Mouse (Mus musculus): ENCODE measurements around the gene Efna1.
A peak's percentile ranks its signal among the peaks of the same experiment; 100 is the strongest.

The Efna1 gene

DNA sequence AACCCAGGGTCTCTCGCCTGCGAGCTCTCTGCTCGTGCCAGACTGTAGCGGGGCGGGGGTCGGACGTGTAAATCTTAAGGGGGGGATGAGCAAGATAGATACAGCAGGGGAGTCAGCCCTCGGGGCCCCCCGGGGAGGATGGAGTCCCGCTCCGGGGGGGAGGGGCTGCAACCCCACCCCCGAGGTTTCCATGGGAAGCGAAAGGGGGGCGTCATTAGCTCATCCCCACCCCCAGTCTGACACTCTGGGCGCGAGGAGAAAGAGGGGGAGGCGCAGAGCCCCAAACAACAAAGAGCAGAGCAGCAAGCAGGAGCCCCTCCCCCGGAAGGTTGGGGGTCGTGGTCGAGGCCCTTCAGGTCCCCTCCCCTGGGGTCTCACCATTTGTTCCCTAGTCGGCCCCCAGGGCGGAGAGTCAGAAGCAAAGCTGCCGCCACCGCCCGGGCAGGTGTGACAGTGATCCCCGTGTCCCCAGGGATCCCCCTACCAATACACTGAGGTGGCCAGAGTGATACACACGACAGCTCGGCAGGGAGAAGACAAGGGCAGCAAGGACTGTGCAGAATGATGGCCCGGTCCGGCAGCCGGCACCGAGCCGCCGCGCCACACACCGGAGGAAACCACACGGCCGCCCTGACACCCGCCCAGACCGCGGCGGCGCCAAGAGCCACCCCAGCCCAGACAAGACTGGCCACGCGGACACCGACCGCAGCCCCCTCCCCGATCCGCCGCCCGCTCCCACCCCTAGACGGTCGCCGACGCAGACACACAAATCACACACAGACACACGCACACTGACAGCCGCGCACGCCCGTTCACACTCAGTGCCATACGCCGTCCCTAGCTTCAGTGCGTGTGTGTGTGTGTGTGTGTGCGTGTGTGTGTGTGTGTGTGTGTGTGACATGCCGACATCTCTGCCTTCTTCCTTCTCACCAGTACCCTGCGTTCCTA lies 40.5 kb upstream of the Efna1 start:
- Histone ChIP-seq H3K27me3 (ENCODE audit: insufficient read depth, low read length) (peaks cover 70% of the 10 kb centered on the region), H3K36me3 (ENCODE audit: insufficient read depth, low read length) (no peaks in the 10 kb centered on the region), H3K4me3 (replicated peaks; ENCODE audit: low read length) (peak overlapping the region; percentile 84), H3K4me1 (replicated peaks; ENCODE audit: low read depth, low read length) (peaks cover 71% of the 10 kb centered on the region), H3K9me3 (ENCODE audit: low read length) (no peaks in the 10 kb centered on the region)
- TF ChIP-seq POU5F1 (IDR thresholded peaks at IDR 0.05; ENCODE audit: borderline replicate concordance, low read length) (no peak), CTCF (conservative IDR thresholded peaks at IDR 0.05; ENCODE audit: low read length) (no peak), NANOG (IDR thresholded peaks at IDR 0.05; ENCODE audit: borderline replicate concordance, low read length) (no peak)

DNA sequence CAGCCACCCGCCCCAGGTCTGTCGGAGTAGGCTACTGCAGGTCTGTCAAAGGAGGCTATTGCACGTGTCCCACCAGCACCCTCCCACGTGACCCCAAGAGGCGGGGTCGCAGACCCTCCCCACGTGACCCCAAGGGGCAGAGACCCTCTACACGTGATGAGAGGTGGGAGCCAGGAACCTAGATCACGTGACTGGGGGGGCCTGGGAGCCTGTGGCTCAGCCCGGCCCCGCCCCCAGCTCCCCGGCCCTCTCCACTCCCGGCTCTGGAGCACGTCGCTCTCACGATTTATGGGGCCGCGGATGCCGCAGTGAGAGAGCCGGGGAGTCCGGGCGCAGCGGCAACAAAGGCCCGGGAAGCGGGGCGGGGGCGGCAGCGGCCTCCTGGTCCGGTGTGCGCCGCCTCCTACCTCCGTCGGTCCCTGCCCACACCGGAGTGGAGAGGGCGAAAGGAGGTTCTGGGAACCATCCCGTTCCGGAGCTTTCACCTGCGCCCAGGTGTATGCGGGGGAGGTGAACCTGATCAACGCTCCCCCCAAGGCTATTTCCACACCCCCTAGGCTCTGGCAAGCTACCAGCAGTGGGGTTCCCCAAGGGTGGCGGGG lies 39.7 kb upstream of the Efna1 start:
- Histone ChIP-seq H3K9me3 (ENCODE audit: low read length) (no peaks in the 10 kb centered on the region), H3K27me3 (ENCODE audit: insufficient read depth, low read length) (peaks cover 72% of the 10 kb centered on the region), H3K36me3 (ENCODE audit: insufficient read depth, low read length) (no peaks in the 10 kb centered on the region), H3K4me3 (replicated peaks; ENCODE audit: low read length) (peak overlapping the region; percentile 84), H3K4me1 (replicated peaks; ENCODE audit: low read depth, low read length) (peaks cover 75% of the 10 kb centered on the region)
- TF ChIP-seq POU5F1 (IDR thresholded peaks at IDR 0.05; ENCODE audit: borderline replicate concordance, low read length) (no peak), NANOG (IDR thresholded peaks at IDR 0.05; ENCODE audit: borderline replicate concordance, low read length) (no peak), CTCF (conservative IDR thresholded peaks at IDR 0.05; ENCODE audit: low read length) (no peak)

DNA sequence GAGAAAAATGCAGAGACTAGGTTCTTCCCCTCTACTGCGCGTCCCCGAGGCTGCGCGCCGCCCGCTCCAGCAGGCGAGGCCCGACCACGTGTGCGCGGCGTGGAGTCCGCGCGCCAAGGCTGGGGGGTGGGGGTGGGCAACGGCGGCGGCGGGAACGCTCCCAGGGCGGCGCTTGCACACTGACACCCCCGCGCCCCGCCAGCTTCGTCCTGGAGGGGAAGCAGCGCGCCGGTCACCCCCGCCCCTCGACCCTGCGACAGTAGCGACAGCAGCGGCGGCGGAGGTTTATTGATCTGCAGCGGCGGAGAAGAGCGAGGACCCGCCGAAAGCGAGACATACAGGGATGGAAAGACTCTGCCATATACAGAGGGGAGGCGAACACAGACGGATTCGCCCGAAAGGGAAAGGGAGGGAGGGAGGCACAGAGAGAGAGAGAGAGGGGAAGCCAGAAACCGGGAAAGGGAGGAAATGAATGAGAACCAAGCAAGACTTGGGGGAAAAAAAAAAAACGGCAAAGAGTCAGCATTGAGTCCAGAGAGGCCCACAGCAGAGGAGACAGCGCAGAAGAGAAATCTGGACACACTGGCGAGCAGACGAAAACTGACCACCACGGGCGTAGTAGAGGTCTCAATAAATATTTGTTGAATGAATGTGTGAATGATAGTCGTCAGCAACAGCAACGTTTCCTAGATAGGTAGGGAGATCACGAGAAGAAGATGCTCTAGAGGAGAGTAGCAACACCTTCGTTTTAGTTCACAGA lies 38.8 kb upstream of the Efna1 start:
- H3K9me3 ChIP-seq (ENCODE audit: low read length) = no peaks in the 10 kb centered on the region
- peaks cover 81% of the 10 kb centered on the region for H3K4me1 ChIP-seq (replicated peaks; ENCODE audit: low read depth, low read length)
- no peaks in the 10 kb centered on the region for H3K36me3 ChIP-seq (ENCODE audit: insufficient read depth, low read length)
- TF ChIP-seq NANOG (IDR thresholded peaks at IDR 0.05; ENCODE audit: borderline replicate concordance, low read length) (no peak), CTCF (conservative IDR thresholded peaks at IDR 0.05; ENCODE audit: low read length) (no peak), POU5F1 (IDR thresholded peaks at IDR 0.05; ENCODE audit: borderline replicate concordance, low read length) (no peak)
- peaks cover 69% of the 10 kb centered on the region for H3K27me3 ChIP-seq (ENCODE audit: insufficient read depth, low read length)
- peak overlapping the region; percentile 84 for H3K4me3 ChIP-seq (replicated peaks; ENCODE audit: low read length)

DNA sequence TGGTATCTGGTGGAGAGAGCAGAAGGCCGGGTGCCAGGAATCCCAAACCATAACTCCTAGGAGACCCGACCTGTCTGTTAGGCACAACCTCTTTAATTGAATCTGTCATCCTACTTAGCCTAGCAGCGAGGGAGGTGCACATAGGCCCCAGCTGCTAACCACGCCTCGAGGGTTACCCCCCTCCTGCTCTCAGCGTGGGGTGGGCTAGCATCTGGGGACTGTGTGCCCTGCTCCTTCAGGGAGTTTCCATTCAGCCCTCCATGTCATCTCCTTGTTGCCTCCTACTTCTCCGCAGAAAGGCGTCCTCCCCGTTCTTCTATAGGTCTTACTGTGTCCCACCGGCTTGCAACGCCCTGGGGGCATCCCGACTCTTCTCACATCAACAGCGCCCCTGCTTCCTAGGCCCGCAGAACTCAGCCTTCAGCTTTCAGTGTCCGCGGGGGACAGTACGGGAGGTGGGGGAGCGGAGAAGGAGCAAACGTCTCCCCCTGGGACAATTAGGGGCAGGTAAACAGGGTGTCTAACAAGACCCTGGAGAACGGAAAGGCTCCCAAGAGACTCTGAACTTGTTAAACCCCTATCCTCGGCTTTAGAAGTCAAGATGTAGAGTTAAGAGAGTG lies 38.1 kb upstream of the Efna1 start:
- no peaks in the 10 kb centered on the region for H3K9me3 ChIP-seq (ENCODE audit: low read length)
- peaks cover 69% of the 10 kb centered on the region for H3K27me3 ChIP-seq (ENCODE audit: insufficient read depth, low read length)
- H3K36me3 ChIP-seq (ENCODE audit: insufficient read depth, low read length) = no peaks in the 10 kb centered on the region
- TF ChIP-seq NANOG (IDR thresholded peaks at IDR 0.05; ENCODE audit: borderline replicate concordance, low read length) = no peak
- peak overlapping the region; percentile 65 for H3K4me3 ChIP-seq (replicated peaks; ENCODE audit: low read length)
- H3K4me1 ChIP-seq (replicated peaks; ENCODE audit: low read depth, low read length) = peaks cover 86% of the 10 kb centered on the region

DNA sequence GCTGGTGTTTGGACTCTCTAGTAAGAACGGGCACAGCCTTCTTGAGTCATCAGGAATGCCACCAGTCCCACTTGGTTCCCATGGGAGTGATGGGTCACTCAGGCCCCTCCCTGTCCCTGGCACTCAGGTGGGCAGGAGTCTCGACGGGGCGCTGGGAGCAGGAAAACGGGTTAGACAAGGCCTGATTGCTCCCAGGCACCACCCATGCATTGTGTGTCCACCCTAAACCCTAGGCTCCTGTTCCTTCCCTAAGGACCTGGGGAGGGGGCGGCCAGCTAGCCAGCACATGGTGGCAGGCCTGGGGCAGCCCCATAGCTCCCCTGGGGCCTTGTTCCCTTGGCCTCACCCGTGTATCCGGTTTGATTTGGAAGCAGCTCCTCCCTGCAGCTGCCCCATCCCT lies 37.4 kb upstream of the Efna1 start:
- Histone ChIP-seq H3K27me3 (ENCODE audit: insufficient read depth, low read length) (peaks cover 64% of the 10 kb centered on the region), H3K4me1 (replicated peaks; ENCODE audit: low read depth, low read length) (peaks cover 86% of the 10 kb centered on the region), H3K4me3 (replicated peaks; ENCODE audit: low read length) (peak overlapping the region; percentile 29; the same call in 1 of the 2 replicates), H3K36me3 (ENCODE audit: insufficient read depth, low read length) (no peaks in the 10 kb centered on the region), H3K9me3 (ENCODE audit: low read length) (no peaks in the 10 kb centered on the region)
- TF ChIP-seq NANOG (IDR thresholded peaks at IDR 0.05; ENCODE audit: borderline replicate concordance, low read length) = no peak
- TF ChIP-seq CTCF (conservative IDR thresholded peaks at IDR 0.05; ENCODE audit: low read length) = no peak
- no peak for TF ChIP-seq POU5F1 (IDR thresholded peaks at IDR 0.05; ENCODE audit: borderline replicate concordance, low read length)

DNA sequence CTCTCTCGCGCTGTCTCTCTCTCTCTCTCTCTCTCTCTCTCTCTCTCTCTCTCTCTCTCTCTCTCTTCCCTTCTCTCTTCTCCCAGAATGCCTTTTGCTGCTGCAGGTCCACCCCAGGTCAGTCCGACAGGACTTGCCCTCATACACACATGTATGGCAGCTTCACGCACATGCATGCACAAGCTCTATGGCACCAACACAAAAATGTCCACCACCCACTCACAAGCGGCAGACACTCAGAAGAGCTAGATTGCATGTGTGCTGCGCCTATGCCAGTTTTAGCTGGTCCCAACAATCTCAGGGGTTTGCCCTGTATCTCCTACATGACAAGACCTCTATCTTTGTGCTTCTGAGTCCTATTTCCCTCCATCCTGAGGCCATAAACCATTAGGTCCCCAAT lies 36.3 kb upstream of the Efna1 start:
- TF ChIP-seq CTCF (conservative IDR thresholded peaks at IDR 0.05; ENCODE audit: low read length) (no peak), POU5F1 (IDR thresholded peaks at IDR 0.05; ENCODE audit: borderline replicate concordance, low read length) (no peak), NANOG (IDR thresholded peaks at IDR 0.05; ENCODE audit: borderline replicate concordance, low read length) (no peak)
- H3K27me3 ChIP-seq (ENCODE audit: insufficient read depth, low read length) = peaks cover 57% of the 10 kb centered on the region
- no peaks in the 10 kb centered on the region for H3K36me3 ChIP-seq (ENCODE audit: insufficient read depth, low read length)
- H3K9me3 ChIP-seq (ENCODE audit: low read length) = no peaks in the 10 kb centered on the region
- peaks cover 80% of the 10 kb centered on the region for H3K4me1 ChIP-seq (replicated peaks; ENCODE audit: low read depth, low read length)
- H3K4me3 ChIP-seq (replicated peaks; ENCODE audit: low read length) = no peak overlapping the region

DNA sequence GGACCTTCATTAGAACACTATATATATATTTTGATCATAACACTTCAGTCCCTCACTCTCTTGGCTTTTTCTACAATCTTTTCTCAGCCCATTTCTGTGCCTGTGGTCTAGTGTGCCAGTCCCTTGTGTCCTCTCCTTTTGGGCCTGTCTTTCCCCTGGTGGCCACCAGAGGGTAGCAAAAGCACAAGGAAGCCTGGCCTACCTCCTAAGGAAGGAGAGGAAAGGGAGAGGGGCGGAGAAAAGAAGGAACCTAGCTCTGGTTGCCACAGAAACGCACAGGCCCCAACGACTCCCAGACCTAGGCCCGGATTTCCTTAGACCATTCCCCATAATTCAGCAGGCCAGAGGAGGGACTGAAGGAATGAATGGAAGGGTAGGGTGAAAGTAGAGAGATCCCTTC lies 35.9 kb upstream of the Efna1 start:
- H3K27me3 ChIP-seq (ENCODE audit: insufficient read depth, low read length) = peaks cover 53% of the 10 kb centered on the region
- peak overlapping the region; percentile 75 for H3K4me3 ChIP-seq (replicated peaks; ENCODE audit: low read length)
- no peaks in the 10 kb centered on the region for H3K9me3 ChIP-seq (ENCODE audit: low read length)
- TF ChIP-seq CTCF (conservative IDR thresholded peaks at IDR 0.05; ENCODE audit: low read length) (peak; percentile 99), POU5F1 (IDR thresholded peaks at IDR 0.05; ENCODE audit: borderline replicate concordance, low read length) (no peak), NANOG (IDR thresholded peaks at IDR 0.05; ENCODE audit: borderline replicate concordance, low read length) (no peak)
- no peaks in the 10 kb centered on the region for H3K36me3 ChIP-seq (ENCODE audit: insufficient read depth, low read length)
- H3K4me1 ChIP-seq (replicated peaks; ENCODE audit: low read depth, low read length) = peaks cover 76% of the 10 kb centered on the region
